Mouse (Mus musculus): ENCODE measurements around the gene Gm45713.

DNA sequence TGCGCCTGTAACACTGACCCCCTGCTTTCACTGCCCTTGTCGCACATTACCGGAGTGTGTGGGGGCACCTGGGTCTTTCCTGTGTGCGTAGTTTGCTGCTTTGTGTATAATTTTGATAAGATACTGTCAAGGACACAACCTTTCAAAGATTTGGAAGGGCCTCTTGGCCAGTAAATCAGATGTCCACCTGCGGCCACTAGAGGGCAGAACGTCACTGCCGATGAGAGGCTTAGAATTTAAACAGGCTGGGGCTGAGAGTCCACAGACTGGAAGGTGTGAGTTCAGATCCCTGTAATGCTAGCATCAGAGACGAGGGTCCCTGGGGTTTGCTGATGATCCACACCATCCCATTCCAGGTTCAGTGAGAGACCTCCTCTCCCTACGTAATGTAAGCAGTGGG, 57.5 kb downstream of the Gm45713 start:
- TF ChIP-seq CTCF (IDR thresholded peaks at IDR 0.05; ENCODE audit: control insufficient read depth, insufficient read depth, insufficient replicate concordance, low read depth, low read length) (peak; percentile 58; the same call in 1 of the 2 replicates), POLR2A (IDR thresholded peaks at IDR 0.05; ENCODE audit: control insufficient read depth, low read depth, low read length) (no peak)

Data from testis, adult 2 months (tissue).